Mouse (Mus musculus): ENCODE measurements around the gene Hyal3. TPM values are rescaled to one million over a fixed set of nuclear protein-coding genes. Genes with fewer than 3 reads are reported as not detected.

Gene Hyal3
- total RNA-seq, 2 experiments from 2014 or later = 1.4 to 2.9 TPM

DNA sequence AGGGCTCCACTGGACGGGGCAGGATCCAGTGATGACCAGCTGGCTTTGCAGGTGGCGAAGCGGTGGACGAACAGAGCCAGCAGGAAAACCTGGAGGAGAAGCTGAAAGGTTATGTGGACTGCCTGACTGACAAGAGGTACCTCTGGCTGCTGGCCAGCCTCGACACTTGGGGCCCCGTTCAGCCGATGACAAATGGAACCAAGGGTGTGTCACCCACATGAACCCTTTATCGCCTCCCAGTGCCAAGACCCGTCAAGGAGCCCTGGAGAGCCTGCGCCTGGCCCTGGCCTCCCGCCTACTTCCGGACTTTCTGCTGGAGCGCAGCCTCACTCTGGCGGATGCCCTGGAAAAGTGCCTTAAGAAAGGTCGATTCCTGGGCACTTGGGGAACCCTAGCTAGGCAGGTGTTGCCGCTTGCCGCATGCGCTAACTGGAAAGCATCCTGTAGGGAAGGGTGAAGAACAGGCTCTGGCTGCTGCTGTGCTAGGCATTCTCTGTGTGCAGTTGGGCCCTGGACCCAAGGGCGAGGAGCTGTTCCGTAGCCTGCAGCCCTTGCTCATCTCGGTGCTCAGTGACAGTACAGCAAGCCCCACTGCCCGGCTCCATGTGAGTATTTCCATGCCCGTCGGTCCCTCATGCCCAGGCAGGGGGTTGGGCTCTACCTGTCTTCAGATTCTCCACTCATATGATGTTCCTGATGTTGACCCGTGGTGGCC, 9.6 kb downstream of the Hyal3 start:
- peak; percentile 53 for ATAC-seq (replicated peaks; ENCODE audit: low FRiP score, poor library complexity, severe bottlenecking)

DNA sequence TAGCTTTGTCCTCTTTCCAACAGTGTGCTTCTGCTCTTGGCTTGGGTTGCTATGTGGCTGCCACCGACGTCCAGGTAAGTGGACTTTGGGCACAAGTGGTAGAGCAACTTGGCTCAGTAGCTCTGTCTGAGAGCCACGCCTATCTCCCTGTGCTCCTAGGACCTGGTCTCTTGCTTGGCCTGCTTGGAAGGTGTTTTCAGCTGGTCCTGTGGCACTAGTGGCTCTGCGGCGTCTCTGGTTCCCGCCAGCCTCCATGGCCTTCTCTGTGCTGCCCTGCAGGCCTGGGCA, 10.1 kb downstream of the Hyal3 start:
- ATAC-seq (replicated peaks; ENCODE audit: low FRiP score, poor library complexity, severe bottlenecking) = no peak

DNA sequence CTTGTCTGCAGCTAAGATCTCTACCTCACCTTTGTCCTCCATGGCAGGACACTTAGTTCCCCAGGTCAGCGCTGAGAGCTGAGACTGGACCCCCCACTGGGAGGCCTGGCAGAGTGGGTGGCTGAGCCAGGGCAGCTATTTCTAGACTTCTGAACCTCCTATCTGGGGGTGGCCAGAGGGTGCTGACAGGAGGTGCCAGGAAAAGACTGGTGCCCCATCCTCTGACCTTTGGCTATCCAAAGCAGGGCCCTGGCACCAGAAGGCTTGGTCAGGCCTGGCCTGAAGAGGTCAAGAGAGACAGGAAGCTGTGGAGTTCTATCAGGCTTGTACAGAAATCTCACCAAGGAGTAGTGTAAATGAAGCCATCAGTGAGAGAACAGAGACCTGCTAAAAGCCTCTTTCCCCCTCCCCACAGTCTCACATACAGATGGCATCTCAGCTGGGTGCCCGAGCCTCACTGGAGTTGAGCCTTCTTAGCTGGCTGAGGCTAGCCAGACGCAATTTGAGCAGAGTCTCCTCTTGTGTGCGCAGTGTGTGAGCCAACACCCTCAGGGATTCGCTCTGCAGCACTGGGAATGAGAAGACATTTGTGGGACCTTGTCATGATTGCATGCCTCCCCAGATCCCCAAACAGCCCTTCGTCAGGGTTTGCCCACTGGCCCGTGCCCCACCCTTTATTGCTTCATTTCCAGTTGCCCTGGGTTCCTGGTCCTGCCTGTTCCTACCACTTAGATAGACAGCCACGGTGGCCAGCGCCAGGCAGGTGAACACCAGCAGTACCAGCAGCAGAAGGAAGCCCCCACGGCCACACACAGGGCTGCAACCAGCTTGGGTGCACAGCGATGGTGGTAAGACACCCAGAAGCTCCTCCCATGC, 12.7 kb downstream of the Hyal3 start:
- no peak for ATAC-seq (replicated peaks; ENCODE audit: low FRiP score, poor library complexity, severe bottlenecking)

DNA sequence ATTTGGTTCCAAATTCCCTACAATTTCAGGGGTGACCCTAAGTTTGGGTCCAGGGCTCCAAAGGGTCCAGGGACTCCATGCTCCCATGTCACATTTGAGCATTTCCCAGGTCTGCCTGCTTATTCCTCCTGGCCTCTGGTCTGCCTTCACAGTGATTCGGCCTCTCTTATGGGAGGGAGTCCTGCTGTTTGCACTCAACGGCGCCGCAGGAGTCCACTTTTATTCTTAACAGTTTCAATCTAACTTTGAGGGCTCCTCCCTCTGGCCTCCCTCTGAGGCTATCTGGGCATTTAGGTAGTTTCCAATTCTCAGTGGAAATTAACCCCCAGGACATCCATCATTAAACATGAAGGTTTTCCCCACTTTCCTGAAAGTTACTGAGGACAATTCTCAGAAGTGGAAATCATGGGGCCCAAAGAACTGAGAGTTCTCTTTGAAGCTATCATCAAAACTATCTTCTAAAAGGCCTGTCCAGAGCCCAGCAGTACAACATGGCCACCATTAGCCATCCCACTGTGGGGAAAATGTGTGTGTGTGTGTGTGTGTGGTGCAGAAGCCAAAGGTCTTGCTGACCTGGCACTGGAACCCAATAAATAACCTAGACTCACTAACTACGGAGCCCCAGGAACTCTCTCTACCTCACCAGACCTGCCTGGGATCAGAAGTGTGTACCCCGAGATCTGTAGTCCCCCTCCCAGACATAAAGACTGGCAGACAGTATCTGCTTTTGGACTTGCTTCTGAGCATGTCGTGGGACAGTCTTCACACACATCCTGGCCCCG, 13.9 kb downstream of the Hyal3 start:
- no peak for ATAC-seq (replicated peaks; ENCODE audit: low FRiP score, poor library complexity, severe bottlenecking)

DNA sequence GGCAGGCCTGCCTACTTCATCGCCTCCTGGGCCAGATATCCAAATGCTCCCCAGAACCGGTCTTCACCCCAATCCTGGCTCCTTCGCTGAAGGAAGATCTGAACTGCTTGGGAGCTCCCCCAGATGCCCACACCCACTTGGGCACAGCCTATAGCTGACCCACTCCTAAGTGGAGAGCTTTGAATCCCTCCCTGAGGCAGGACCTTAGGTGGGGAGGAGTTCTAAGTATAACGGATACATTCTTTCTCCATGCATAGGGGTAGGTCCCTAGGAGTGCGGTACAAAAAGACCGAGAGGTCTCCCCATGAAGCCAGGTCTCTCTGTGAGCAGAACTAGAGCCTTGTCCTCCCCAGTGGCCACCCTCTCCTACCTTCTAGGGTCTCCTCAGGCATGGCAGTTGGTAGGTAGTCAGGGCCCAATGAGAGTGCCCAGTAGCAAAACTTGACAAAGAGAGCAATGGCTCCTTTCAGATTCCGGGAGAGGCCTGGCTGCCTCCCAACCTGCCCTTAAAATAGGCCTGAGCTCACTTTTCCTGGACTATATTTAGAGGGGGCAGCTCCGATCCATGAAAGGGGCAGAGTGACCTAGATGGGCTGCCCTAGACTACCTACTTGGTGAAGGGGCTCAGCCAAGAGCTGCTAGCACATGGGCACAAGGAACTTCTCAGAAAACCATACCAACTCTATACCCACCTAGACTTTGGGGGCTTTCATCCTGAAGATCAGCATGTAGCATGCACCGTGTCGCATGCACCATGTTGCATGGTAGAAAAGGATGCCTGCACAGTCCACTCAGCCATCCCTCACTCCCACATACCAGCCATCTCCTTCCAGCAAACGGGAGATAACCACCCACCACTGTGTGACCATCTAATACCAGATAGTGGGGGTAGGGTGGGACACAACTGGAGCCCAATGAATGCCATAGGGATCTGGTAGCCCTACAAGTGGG, 16.3 kb downstream of the Hyal3 start:
- no peak for ATAC-seq (replicated peaks; ENCODE audit: low FRiP score, poor library complexity, severe bottlenecking)

DNA sequence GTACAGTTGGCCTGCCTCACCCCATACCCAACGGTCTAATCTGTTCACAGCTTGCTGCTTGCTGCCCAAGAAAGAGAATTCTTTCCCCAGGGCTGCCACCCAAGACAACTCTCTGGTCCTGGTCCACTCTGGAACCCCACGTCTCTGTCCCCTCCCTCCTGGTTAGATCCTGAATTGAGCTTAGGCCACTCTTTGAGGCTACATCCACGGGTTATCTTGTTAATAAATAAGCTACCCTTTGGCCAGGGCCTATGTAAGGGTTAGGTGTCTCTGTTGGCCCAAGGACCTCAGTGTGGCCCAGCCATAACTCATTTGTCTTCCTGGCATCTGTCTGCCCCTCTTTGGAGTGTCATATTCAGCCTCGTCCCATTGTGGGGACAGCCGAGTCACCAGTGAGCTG, 17.8 kb downstream of the Hyal3 start:
- no peak for ATAC-seq (replicated peaks; ENCODE audit: low FRiP score, poor library complexity, severe bottlenecking)

DNA sequence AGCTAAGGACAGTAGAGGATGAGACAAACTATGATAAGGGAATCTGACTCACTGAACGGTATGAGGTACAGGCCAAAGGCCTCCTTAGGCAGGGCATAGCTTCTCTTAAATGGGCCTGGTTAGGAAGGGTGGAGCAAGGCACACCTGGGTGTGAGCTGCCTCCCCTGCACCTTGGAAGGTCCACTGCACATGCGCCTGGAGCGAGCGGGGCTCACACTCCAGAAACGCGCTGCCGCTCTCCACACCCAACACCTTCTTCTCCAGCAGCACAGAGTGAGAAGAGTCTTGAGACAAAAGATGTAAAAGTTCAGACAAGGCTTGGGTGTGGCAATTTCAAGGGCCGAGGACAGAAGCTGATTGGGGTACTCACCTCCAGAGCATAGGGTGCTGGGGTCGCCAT, 18.8 kb downstream of the Hyal3 start:
- no peak for ATAC-seq (replicated peaks; ENCODE audit: low FRiP score, poor library complexity, severe bottlenecking)

DNA sequence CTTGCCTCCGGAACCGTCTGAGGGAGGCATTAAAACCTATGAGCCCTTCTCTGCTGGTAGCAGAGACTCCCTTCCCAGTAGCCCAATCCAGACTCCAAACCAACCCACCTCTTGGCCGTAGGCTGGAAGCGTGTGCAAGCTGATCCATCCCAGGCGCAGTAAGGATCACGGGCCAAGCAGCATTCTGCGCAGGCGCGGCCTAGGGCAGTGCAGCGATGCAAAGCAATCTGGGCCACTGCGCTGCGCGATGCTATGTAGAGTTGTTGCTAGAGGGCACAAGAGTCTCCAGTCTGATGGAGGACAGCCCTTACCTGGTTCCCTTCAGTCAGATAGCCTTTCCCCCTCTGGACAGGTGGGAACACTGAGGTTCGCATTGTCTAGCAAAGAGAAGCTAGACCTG, 19.2 kb downstream of the Hyal3 start:
- ATAC-seq (replicated peaks; ENCODE audit: low FRiP score, poor library complexity, severe bottlenecking) = no peak

DNA sequence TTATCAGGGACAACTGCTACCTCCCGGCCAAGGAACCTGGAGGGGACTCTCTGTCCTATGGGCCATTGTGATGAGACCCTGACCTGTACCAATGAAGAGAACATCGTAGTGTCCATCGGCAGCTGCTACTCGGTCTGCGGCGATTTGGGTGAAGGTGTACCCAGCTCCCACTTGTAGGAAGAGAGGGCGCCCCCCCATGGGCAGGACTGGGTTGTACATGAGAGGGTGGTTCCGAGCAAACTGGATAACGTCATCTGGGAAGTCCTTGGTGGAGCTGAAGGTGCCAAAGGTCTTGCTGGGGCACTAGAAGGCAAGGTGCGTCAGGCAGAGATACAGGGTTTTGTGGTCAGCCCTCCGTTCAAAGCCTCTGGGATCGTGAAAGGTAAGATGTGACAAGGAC, 20.1 kb downstream of the Hyal3 start:
- no peak for ATAC-seq (replicated peaks; ENCODE audit: low FRiP score, poor library complexity, severe bottlenecking)

DNA sequence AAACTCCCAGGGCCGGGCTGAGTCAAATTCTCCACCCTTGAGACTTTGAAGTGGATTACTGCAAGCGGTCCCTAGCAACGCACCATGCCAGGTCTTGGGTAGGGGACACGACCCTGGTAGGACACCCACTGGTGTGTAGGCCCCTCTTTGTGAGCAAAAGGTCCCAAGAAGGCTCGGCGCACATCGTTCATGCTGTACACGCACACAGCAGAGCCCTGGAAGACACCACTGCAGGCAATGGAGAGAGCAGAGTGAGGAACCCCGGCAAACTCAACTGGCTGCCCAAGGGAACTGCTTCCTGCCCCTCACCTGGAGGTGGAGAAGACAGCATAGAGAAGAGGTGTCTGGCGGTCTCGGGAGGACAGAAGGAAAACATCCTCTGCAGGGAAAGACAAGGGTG, 20.7 kb downstream of the Hyal3 start:
- ATAC-seq (replicated peaks; ENCODE audit: low FRiP score, poor library complexity, severe bottlenecking) = no peak

DNA sequence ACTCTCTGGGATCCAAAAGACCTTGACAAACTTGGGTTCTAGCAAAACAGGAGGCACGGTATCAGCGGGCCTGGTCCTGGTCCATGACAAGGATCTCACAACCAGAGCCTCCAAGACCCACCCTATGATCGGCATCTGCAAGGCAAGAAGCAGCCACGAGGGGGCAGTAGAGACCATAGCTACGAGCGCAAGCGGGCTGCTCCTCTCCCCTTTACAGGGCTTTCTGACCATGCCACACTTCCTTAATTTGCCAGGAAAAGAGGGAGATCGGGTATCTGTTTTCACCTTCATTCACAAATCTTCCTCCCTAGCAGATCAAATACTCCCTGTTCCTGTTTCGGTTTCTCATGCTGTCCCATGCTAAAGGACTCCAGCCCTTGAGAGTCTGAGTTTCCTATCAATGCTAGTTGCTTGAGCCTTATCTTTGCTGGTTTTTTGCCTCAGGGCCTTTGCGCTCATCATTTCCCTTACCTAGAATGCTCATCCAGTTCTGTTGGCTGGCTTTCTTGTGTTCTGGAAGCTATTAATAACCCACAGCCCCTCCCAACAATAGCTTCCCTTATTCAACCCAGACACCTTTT, 21.5 kb downstream of the Hyal3 start:
- ATAC-seq (replicated peaks; ENCODE audit: low FRiP score, poor library complexity, severe bottlenecking) = peak; percentile 81

DNA sequence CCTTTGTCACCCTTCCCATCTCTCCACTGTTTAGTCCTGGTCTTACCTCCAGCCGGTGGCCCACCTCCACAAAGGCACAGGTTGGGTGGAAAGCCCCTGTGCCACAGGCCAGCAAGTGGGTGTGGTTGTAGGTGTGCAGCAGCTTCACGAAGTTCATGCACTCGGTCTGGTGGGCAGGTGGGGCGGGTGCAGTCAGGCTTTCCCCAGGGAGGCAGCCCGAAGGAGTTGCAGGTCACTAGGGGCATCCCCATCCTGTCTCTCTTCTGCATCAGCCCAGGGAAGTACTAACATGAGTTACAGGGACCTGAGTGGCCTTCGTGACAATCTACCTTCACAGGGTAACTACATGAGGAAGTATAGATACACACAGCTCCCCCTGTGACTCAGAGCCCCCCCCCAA, 22.6 kb downstream of the Hyal3 start:
- ATAC-seq (replicated peaks; ENCODE audit: low FRiP score, poor library complexity, severe bottlenecking) = no peak

DNA sequence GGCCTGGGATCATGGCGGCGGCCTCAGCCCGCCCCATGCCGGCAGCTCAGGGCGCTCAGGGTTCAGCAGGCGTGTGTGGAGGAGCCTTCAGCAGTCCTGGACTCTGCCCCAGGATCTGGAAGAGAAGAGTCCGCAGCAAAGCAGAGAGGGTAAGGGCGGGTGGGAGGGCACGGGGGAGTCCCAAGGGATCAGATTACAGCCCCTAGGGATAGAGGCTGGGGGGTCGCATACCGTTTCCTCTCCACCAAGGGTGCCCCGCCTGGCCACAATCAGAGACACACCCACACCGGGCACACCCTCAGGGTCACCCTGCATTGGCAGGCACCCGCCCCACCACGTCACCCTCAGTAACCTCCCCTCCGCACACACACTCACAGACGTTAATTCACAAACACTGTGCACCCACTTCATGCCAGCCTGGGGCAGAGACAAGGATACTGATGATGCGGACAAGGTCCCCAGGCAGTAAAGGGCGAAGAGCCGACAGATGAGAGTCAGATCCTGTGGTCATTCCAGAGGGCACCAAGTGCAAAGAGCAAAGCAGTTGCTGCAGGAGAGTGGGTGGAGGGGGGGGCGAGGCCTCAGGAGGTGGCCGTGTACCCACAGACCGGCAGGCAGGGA, 24.5 kb downstream of the Hyal3 start:
- ATAC-seq (replicated peaks; ENCODE audit: low FRiP score, poor library complexity, severe bottlenecking) = no peak

DNA sequence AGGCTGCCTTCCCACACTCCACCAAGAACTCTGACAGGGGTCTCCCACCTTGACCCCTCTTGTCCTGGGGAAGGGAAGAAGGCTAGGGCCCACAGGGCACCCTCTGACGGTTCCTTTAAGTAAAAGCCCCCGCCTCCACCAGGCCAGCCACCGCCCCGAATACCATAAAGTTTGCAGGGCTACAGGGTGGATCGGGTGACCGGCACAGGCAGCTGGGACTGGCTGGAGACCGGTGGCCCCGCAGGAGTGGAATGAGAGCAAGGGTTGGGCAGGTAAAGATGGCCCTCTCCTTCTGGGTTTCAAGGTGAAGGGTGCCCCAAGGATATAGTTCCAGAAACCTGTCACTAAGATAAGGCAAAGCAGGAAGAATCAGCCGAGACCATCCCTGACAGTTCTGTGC, 26.0 kb downstream of the Hyal3 start:
- no peak for ATAC-seq (replicated peaks; ENCODE audit: low FRiP score, poor library complexity, severe bottlenecking)

DNA sequence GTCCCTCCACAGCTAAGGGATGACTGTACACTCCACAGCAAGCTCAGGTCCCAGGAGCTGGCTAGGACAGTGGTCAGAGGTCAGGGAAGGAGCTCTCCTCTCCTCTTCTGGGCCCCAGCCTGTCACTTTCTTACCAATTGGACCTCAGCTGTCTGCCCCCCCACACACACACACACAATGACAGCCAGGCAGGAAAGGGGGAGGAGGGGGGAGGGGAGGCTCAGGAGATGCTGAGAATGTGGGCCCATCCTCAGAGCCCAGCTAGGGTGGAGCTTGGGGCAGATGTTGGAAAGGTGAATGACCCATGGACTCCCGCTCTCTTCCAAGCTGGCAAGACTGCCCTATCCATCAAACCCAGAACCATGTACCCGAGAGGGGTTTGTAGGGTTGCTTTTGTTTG, 26.4 kb downstream of the Hyal3 start:
- no peak for ATAC-seq (replicated peaks; ENCODE audit: low FRiP score, poor library complexity, severe bottlenecking)

DNA sequence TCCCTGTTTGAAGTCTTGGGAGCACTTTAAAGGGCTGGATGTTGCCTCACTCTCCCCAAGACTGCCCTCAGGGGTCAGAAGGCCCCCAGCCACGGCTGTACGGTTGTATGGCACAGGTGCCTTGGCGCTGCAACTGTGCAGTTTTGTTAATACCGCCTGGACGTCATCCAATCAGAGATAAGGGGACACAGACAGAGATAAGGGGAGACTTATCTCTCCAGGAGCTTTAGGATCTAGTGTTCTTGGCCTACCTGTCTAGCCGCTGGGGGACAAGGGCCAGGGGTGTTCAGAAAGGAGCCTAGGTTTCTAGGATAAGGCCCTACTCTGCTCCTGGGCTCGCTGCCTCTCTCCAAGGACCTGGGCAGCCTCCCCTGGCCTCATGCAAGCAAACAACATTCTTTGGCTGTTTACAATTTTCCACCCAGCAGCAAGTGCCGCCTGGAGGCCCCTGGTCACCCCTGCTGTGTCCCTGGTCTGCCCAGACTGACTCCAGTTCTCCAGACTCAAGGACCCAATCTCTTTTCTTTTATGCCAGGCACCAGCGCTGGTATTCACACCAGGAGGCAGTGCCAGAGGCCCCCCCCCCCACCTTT, 27.1 kb downstream of the Hyal3 start:
- no peak for ATAC-seq (replicated peaks; ENCODE audit: low FRiP score, poor library complexity, severe bottlenecking)

DNA sequence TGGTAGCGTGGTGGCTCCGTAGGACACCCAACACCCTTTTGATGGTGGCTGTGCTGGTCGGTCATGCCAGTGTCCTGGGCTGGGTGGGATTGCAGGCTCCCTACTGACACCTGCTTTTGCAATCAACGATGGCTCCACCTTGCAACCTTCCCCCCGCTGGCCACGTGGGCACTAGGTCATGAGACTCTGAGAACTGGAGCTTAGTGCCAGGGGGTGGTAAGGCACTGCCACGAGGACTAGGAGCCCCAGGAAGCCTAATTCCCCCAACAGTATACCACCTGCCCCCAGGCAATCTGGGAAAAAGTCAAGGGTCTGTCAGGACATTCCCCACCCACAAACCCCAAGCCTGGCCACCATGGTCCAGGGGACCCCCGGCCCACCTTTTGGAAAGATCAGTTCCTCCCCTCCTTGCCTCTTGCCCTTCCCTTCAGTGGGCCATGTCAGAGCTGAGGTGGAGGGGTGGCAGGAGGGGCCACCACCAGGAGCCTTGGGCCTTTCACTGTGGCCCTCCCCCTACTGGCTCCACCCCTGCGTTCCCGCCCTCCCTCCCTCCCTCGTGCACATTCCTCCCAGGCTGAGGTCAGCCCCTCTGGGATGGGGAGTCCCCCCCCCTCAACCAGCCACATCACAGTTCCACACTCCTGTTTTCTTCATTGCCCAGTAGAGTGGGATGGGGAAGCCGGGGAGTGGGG, 28.3 kb downstream of the Hyal3 start, which contains the start of gene Sema3b:
TSS of gene Sema3b (minus strand) at position 489 of the 692 bp plus-strand sequence.
- ATAC-seq (replicated peaks; ENCODE audit: low FRiP score, poor library complexity, severe bottlenecking) = no peak

DNA sequence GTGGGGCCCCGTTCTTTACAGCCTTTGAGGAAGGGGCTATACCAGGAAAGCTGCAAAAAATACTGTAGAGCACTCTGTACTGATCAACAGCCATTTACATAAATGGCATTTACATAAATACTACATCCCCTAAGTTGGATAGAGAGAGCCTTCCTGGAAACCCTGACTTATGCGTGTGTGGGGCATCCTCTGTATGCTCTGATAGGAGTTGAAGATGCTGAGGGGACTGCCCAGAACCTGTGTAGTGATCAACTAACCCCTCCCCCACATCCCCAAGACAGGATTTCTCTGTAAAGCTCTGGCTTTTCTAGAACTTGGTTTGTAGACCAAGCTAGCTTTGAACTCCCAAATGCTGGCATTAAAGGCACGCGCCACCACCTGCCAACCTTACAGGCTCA, 28.8 kb downstream of the Hyal3 start:
- no peak for ATAC-seq (replicated peaks; ENCODE audit: low FRiP score, poor library complexity, severe bottlenecking)
